Mouse (Mus musculus): ENCODE results near the gene L2hgdh.

DNA sequence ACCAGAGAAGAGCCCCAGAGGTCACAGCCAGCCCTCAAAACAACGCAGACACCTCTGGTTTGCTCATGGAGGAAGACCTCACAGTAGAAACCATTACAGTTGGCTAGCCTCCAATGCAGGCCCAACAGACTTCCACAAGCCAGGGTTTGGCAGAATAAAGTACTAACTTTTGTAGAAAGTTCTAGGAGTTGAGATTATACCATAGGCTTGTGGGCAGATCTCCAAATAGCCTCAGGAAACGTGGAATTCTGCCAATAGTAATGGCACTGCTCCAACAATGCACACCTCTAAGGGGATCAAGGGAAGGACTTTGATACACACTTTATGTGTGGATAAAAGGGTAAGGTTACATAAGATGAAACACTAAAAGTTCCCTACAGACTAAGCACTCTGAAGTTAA is 36.3 kb downstream of the L2hgdh start:
- no peak for TF ChIP-seq EP300 (IDR thresholded peaks at IDR 0.05)
- TF ChIP-seq CTCF (IDR thresholded peaks at IDR 0.05), result no peak

All from lung, postnatal 0 days (tissue).